Mouse (Mus musculus) intestine, embryonic 14.5 days (tissue): Measurements from ENCODE around the gene S1pr4. TPM values are rescaled to one million over a fixed set of nuclear protein-coding genes. Genes with fewer than 3 reads are reported as not detected.
A peak's percentile ranks its signal among the peaks of the same experiment; 100 is the strongest.

ENCODE experiments used
- ATAC-seq: fragments of 200-750 bp; cut with Nextera tagmentation; replicated peaks from 2 replicates; pipeline ENCODE4 v1.8.0; 2017; ENCODE audit warnings: low read depth, moderate number of reproducible peaks, moderate TSS enrichment, moderate library complexity; ENCODE audit not compliant: low FRiP score, low TSS enrichment
- DNase-seq: peaks from one replicate; pipeline ENCODE4 v3.0.0-alpha.2; 2018; ENCODE audit warnings: low spot score
- H3K27ac ChIP-seq: fragments of 300-500 bp; sonication (generic); 2 replicates; pipeline ENCODE4 v1.5.1; 2014; ENCODE audit warnings: low read depth, mild to moderate bottlenecking, control low read depth
- H3K27me3 ChIP-seq: fragments of 300-500 bp; sonication (generic); replicated peaks from 2 replicates; pipeline ENCODE4 v1.6.1; 2014; ENCODE audit warnings: low read length, control low read depth; ENCODE audit not compliant: control insufficient read depth, insufficient read depth
- H3K36me3 ChIP-seq: fragments of 300-500 bp; sonication (generic); 2 replicates; pipeline ENCODE4 v1.6.1; 2014; ENCODE audit warnings: low read length, control low read depth; ENCODE audit not compliant: control insufficient read depth, insufficient read depth
- H3K4me1 ChIP-seq: fragments of 300-500 bp; sonication (generic); replicated peaks from 2 replicates; pipeline ENCODE4 v1.6.1; 2014; ENCODE audit warnings: low read length, control low read depth, mixed read lengths; ENCODE audit not compliant: control insufficient read depth, insufficient read depth
- H3K4me2 ChIP-seq: fragments of 300-500 bp; sonication (generic); 2 replicates; pipeline ENCODE4 v1.6.1; 2014; ENCODE audit warnings: low read length
- H3K4me3 ChIP-seq: fragments of 300-500 bp; sonication (generic); 2 replicates; pipeline ENCODE4 v1.5.1; 2014; ENCODE audit warnings: low read depth, low read length, control low read depth, mixed read lengths
- H3K9ac ChIP-seq: fragments of 300-500 bp; sonication (generic); 2 replicates; pipeline ENCODE4 v1.6.1; 2014; ENCODE audit warnings: mild to moderate bottlenecking, low read length
- H3K9me3 ChIP-seq: fragments of 300-500 bp; sonication (generic); 2 replicates; pipeline ENCODE4 v1.6.1; 2016; ENCODE audit warnings: low read length, control low read depth; ENCODE audit not compliant: control insufficient read depth
- WGBS: fragments of 180-500 bp; shearing (Covaris S2); extraction: QIAGEN DNeasy Blood & Tissue Kit; methylation state at CpG from one replicate; pipeline ENCODE4 v1.1.7; 2014; 5-methylcytosine and 5-hydroxymethylcytosine counted together
- polyA plus RNA-seq: library from polyadenylated mRNA; unstranded; fragments of >200 nt; fragmentation: Nextera tagmentation; extraction: Ambion mirVana; gene quantifications from 2 replicates; pipeline ENCODE4 v1.2.1, GENCODE M21; 2014

S1pr4 gene
- 0.53 and 0.65 TPM in 2 replicates for polyA plus RNA-seq

DNA sequence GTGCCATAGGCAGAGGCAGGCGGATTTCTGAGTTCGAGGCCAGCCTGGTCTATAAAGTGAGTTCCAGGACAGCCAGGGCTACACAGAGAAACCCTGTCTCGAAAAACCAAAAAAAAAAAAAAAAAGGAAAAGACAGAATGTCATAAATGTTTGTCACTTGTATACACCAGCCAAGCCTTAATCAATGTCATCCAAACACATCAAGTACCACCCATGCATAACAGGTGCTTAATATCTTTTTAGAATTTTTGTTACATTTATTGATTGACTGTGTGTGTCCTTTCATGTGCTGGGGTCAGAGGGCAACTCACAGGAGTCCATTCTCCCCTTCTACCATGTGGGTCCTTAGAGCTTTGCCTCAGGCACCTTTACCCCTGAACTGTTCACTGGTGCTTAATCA lies at the start of gene S1pr4:
Gene S1pr4 (minus strand): TSS at position 101 of the 400 bp plus-strand sequence.
- H3K4me2 ChIP-seq, result no peak within 1 kb of the TSS
- no peak within 1 kb of the TSS for H3K27ac ChIP-seq
- no peaks in the 10 kb centered on the region for H3K9me3 ChIP-seq
- H3K9ac ChIP-seq, result no peak within 1 kb of the TSS
- H3K4me3 ChIP-seq, result no peak within 1 kb of the TSS
- ATAC-seq (no peak), DNase-seq (no peak)
- H3K36me3 ChIP-seq, result no peaks in the 10 kb centered on the region
- 85% methylated on average over 2 of the region's 3 CpGs for WGBS
- peaks cover 8% of the 10 kb centered on the region for H3K4me1 ChIP-seq
- H3K27me3 ChIP-seq, result 0 out of 2 replicates have a peak, but pooled peaks cover 5% of the 10 kb centered on the region

DNA sequence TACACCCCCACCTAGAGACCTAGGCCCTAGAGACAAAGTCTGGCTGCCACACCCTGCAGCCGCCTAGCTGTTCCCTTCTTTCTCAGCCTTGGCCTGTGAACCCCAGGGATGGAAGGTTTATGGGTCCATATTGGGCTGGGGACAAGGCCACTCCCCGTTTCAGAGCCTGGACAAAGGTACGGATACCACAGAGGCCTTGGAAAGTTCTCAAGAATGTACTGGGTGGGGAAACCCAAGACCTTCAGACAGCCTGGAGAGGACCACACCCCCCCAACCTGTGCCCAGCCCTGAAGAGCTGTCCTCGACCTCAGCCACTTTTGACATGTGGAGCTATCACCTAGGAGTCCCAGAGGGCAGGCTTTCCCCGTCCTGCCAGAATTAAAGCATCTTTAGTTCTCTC lies 49.0 kb upstream of the S1pr4 start:
- no peak for DNase-seq
- no peaks in the 10 kb centered on the region for H3K9me3 ChIP-seq
- 52% methylated on average over 5 of the region's 5 CpGs for WGBS
- peaks cover 14% of the 10 kb centered on the region for H3K4me1 ChIP-seq
- no peaks in the 10 kb centered on the region for H3K27me3 ChIP-seq
- H3K9ac ChIP-seq, result no peak overlapping the region
- no peaks in the 10 kb centered on the region for H3K36me3 ChIP-seq
- H3K4me2 ChIP-seq, result no peak overlapping the region
- peak overlapping the region; percentile 48; the same call in 1 of the 2 replicates for H3K27ac ChIP-seq
- no peak overlapping the region for H3K4me3 ChIP-seq
- ATAC-seq, result no peak

DNA sequence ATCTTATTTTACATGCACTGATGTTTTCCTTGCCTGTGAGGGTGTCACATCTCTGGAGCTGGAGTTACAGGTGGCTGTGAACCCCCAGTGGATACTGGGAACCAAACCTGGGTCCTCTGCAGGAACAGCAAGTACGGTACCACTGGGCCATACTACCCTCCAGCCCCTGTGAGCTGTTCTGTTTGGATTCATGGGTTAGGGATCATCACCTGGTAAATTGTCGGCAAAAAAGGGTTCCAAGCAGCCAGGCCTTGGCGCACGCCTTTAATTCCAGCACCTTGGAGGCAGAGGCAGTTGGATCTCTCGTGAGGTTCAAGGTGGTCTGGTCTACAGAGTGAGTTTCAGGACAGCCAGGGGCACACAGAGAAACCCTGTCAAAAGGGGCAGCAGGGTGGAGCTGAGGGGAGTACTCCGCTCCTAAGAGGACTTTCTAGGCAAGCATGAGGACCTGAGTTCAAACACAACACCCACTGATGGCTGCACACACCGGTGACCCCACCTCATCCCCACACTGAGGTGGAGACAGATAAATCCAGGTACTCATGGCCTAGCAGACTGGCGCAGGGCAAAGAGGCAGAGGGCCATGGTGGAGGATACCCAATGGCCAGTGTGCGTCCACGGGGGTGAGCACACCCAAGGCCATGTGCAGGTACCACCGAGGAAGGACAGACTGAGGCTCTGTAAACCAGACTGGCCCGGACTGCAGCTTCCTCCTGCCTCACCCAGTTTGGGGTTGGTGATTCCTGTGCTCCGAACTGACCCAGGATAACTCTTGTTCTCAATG lies 47.0 kb upstream of the S1pr4 start:
- H3K4me3 ChIP-seq, result no peak overlapping the region
- DNase-seq (no peak), ATAC-seq (no peak)
- peaks cover 4% of the 10 kb centered on the region; the same call in 1 of the 2 replicates for H3K36me3 ChIP-seq
- peak overlapping the region; percentile 80 for H3K27ac ChIP-seq
- no peak overlapping the region for H3K9ac ChIP-seq
- peaks cover 34% of the 10 kb centered on the region for H3K4me1 ChIP-seq
- H3K9me3 ChIP-seq, result no peaks in the 10 kb centered on the region
- WGBS, result 83% methylated on average over 13 of the region's 13 CpGs
- no peaks in the 10 kb centered on the region for H3K27me3 ChIP-seq
- peak overlapping the region; percentile 13; the same call in 1 of the 2 replicates for H3K4me2 ChIP-seq

DNA sequence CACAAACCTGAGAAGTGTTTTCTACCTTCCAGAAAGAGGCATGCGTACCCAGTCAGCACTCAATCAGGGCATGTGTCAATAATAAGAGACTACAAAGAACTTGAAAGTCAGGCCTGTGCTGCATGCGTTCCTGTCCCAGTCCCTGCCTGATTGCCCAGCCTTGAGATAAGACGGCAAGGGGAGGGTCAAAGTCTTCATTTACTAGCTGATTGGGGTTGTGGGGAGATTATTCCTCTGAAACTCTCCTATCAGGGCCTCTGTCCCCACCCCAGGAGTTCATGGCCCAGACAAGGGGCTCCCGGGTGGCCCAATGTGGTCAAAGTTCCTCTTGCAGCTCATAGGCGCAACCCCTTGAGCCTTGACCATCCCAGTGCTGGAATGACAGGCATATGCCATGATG lies 46.4 kb upstream of the S1pr4 start:
- DNase-seq (peak; percentile 76), ATAC-seq (peak; percentile 33)
- Histone ChIP-seq H3K27ac (peak overlapping the region; percentile 83), H3K4me2 (peak overlapping the region; percentile 46; the same call in 1 of the 2 replicates), H3K36me3 (peaks cover 4% of the 10 kb centered on the region; the same call in 1 of the 2 replicates), H3K4me1 (peaks cover 39% of the 10 kb centered on the region), H3K9me3 (no peaks in the 10 kb centered on the region), H3K4me3 (no peak overlapping the region), H3K27me3 (no peaks in the 10 kb centered on the region), H3K9ac (no peak overlapping the region)
- WGBS, result 59% methylated on average over 5 of the region's 5 CpGs

DNA sequence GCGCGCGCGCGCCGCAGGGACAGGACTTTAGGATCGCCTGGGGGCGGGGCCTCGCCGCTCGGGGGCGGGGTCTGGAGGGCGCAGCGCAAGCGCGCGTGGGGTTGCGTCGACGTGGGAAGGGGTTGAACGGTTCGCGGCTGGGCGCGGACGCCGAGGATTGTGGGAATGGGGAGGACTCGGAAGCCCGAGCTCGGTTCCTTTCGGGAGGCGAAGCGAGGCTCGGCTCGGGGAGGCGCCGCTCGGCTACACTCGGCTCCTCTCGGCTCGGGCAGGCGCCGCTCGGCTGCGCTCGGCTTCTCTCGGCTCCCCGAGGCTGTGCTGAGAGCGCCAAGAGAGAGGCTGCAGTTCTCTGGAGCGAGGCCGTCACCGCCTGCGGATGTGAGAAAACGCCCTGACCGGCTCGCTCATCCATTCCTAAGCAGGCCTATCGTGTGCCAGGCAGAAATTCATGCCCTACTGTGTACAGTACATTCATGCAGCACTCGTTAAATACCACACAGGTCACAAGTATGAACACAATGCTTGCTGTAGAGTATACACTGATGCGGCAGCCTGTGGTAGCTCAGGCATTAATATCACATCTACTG lies 45.3 kb upstream of the S1pr4 start, which contains the start of gene Gna11:
Gene Gna11 (minus strand): TSS at position 30 of the 587 bp plus-strand sequence.
- WGBS, result 1% methylated on average over 46 of the region's 59 CpGs
- Histone ChIP-seq H3K4me1 (peaks cover 39% of the 10 kb centered on the region), H3K36me3 (peaks cover 6% of the 10 kb centered on the region; the same call in 1 of the 2 replicates), H3K4me2 (peak within 1 kb of the TSS; percentile 95), H3K4me3 (peak within 1 kb of the TSS; percentile 91), H3K27ac (peak within 1 kb of the TSS; percentile 83), H3K27me3 (no peaks in the 10 kb centered on the region), H3K9me3 (no peaks in the 10 kb centered on the region), H3K9ac (peak within 1 kb of the TSS; percentile 90)
- ATAC-seq (peak; percentile 90), DNase-seq (peak; percentile 99)

DNA sequence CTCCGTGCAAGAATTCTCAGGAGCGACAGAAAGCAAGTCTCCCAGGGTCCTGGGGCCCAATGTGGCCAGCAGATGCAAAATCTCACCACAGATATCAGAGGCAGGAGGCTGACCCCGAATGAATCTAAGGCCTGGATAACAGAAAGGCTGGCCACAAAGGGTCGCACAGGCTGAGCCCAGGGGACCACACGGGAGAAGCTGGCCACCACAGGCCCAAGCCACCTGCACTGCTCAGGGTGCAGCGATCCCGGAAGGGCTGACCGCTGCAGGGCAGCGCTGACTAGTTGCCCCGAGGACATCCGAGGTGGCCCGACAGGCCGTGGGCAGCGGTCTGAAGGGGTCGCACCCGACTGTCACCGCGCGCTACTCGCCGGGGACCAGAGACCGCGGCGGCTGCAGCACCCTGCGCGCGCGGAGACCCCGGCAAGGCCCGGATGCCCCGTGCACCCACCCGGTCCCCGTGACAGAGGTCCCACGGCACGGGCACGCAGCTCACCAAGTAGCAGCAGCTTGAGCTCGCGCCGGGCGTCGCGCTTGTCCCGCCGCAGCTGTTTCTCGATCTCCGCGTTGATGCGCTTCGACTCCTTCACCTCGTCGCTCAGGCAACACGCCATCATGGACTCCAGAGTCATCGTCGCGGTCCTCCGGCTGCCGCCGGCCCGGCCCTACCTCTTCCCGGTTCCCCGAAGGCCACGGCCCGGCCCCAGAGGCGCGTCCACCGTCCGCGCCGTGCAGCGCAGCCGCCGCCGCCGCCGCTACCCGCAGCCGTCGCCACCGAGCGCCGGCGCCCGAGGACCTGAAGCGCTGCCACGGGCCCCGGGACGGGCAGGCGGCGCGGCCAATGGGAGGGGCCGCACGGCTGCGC lies 44.6 kb upstream of the S1pr4 start:
- no peak for DNase-seq
- no peaks in the 10 kb centered on the region for H3K9me3 ChIP-seq

DNA sequence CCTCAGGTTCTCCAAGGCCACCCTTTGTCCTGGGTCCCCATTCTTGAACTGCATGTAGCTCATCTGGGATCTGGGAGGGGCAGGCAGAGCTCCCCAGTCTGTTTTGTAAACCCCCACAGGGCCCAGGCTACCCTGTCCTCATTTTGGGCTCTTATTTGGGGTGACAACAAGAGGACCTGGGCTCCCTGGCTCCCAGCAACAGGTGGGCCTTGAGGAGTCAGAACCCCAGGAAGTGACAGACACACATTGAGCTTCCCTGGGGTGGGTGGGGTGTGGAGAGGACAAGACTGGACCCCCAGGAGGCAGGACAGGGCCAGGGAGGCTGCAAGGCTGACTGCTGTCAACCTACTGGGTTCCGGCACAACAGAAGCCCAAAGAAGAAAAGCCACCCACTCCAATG lies 43.7 kb upstream of the S1pr4 start:
- no peaks in the 10 kb centered on the region for H3K27me3 ChIP-seq
- 83% methylated on average over 1 of the region's 1 CpGs for WGBS
- peak overlapping the region; percentile 90 for H3K9ac ChIP-seq
- ATAC-seq, result no peak
- no peaks in the 10 kb centered on the region for H3K9me3 ChIP-seq
- H3K4me3 ChIP-seq, result peak overlapping the region; percentile 91
- no peak for DNase-seq
- peaks cover 36% of the 10 kb centered on the region for H3K4me1 ChIP-seq
- H3K4me2 ChIP-seq, result peak overlapping the region; percentile 95
- H3K27ac ChIP-seq, result no peak overlapping the region
- H3K36me3 ChIP-seq, result peaks cover 16% of the 10 kb centered on the region

More for the DNA sequence above, 44.6 kb upstream of the S1pr4 start:
- Histone ChIP-seq H3K9ac (peak overlapping the region; percentile 90), H3K4me1 (peaks cover 39% of the 10 kb centered on the region), H3K4me2 (peak overlapping the region; percentile 95), H3K27ac (peak overlapping the region; percentile 70; the same call in 1 of the 2 replicates), H3K4me3 (peak overlapping the region; percentile 91), H3K36me3 (peaks cover 10% of the 10 kb centered on the region; the same call in 1 of the 2 replicates), H3K27me3 (no peaks in the 10 kb centered on the region)
- WGBS, result under 1% methylated on average over 93 of the region's 93 CpGs
- ATAC-seq, result peak; percentile 41
